Mouse (Mus musculus) heart, embryonic 11.5 days (tissue): ENCODE results near the gene Polr3h. TPM values are rescaled to one million over a fixed set of nuclear protein-coding genes. Genes with fewer than 3 reads are reported as not detected.

Experiments used
- ATAC-seq: fragments of 200-750 bp; cut with Nextera tagmentation; replicated peaks from 2 replicates; pipeline ENCODE4 v1.8.0; 2017; ENCODE audit warnings: moderate library complexity; ENCODE audit not compliant: insufficient number of reproducible peaks, low FRiP score, low TSS enrichment
- H3K27ac ChIP-seq: fragments of 300-500 bp; sonication (generic); 2 replicates; pipeline ENCODE4 v1.5.1; 2014; ENCODE audit warnings: mild to moderate bottlenecking, low read depth, low read length
- H3K27me3 ChIP-seq: fragments of 300-500 bp; sonication (generic); 2 replicates; pipeline ENCODE4 v1.6.1; 2014; ENCODE audit warnings: mild to moderate bottlenecking, low read length, mixed read lengths; ENCODE audit not compliant: control insufficient read depth, insufficient read depth
- H3K36me3 ChIP-seq: fragments of 300-500 bp; sonication (generic); 2 replicates; pipeline ENCODE4 v1.6.1; 2014; ENCODE audit warnings: mild to moderate bottlenecking, low read length, moderate library complexity, mixed read lengths; ENCODE audit not compliant: control insufficient read depth, insufficient read depth
- H3K4me1 ChIP-seq: fragments of 300-500 bp; sonication (generic); 2 replicates; pipeline ENCODE4 v1.6.1; 2014; ENCODE audit warnings: low read length; ENCODE audit not compliant: control insufficient read depth, insufficient read depth
- H3K4me2 ChIP-seq: fragments of 300-500 bp; sonication (generic); 2 replicates; pipeline ENCODE4 v1.6.1; 2014; ENCODE audit warnings: mild to moderate bottlenecking, moderate library complexity
- H3K4me3 ChIP-seq: fragments of 300-500 bp; sonication (generic); 2 replicates; pipeline ENCODE4 v1.5.1; 2014; ENCODE audit warnings: low read depth, low read length
- H3K9ac ChIP-seq: fragments of 300-500 bp; sonication (generic); 2 replicates; pipeline ENCODE4 v1.6.1; 2014; ENCODE audit warnings: mild to moderate bottlenecking, low read depth, low read length, moderate library complexity
- H3K9me3 ChIP-seq: fragments of 300-500 bp; sonication (generic); replicated peaks from 2 replicates; pipeline ENCODE4 v1.6.1; 2016; ENCODE audit warnings: low read length; ENCODE audit not compliant: control insufficient read depth
- WGBS: fragments of 180-500 bp; shearing (Covaris S2); extraction: QIAGEN DNeasy Blood & Tissue Kit; methylation state at CpG from one replicate; pipeline ENCODE4 v1.1.7; 2014; ENCODE audit not compliant: insufficient replicate concordance; 5-methylcytosine and 5-hydroxymethylcytosine counted together
- polyA plus RNA-seq: library from polyadenylated mRNA; unstranded; fragments of >200 nt; fragmentation: Nextera tagmentation; extraction: Ambion mirVana; gene quantifications from 2 replicates; pipeline ENCODE4 v1.2.1, GENCODE M21; 2014

The Polr3h gene
- polyA plus RNA-seq, 1 experiment from 2014 or later, result 121 TPM

DNA sequence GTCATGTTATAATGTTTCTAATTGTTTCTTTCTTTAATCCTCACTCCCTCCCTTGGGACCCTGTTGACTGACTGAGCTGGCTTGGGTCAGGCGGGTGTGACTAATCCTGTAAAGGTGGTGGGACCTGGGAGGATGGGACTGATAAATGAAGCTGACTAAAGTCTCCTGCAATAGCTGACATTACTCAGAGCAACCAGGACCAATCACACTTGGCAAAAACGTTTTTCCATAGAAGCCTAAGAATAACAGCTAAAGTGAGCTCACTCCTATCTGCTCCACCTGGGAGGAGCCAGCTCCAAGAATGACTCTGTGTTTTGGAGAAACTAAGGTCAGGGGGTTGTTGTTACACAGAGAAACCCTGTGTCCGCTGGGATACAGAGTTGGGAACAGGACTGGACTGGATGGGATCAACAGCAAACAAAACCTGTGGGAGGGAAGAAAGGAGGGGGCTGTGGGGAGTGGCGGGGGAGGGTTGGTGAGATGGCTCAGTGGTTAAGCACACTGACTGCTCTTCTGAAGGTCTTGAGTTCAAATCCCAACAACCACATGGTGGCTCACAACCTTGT, 39.0 kb upstream of the Polr3h start:
- Histone ChIP-seq H3K27me3 (no peaks in the 10 kb centered on the region), H3K9ac (no peak overlapping the region), H3K36me3 (no peaks in the 10 kb centered on the region), H3K4me1 (peaks cover 3% of the 10 kb centered on the region; the same call in 1 of the 2 replicates), H3K27ac (no peak overlapping the region), H3K4me2 (no peak overlapping the region), H3K4me3 (no peak overlapping the region), H3K9me3 (no peaks in the 10 kb centered on the region)
- 49% methylated on average over 4 of the region's 4 CpGs for WGBS
- ATAC-seq, result no peak

DNA sequence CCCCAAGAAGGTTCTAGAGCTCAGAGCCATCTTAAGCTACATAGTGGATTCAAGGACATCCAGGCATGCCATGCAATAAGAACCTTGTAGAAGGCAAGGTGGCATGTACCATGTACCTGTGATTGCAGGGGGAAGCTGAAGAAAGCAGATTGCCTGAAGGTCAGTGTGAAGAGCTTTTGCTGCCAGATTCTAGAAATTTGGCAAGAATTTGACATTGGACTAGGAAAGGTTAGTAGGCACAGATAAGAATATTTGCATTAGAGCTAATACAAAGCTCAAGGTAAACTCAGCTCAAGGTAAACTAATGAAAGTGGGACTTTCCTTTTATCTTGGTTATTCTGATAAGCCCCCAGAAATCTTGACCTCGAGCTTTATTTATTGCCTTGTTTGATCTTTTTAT, 38.2 kb upstream of the Polr3h start:
- Histone ChIP-seq H3K9me3 (no peaks in the 10 kb centered on the region), H3K4me3 (no peak overlapping the region), H3K9ac (no peak overlapping the region), H3K36me3 (no peaks in the 10 kb centered on the region), H3K4me2 (no peak overlapping the region), H3K4me1 (peaks cover 6% of the 10 kb centered on the region; the same call in 1 of the 2 replicates), H3K27ac (no peak overlapping the region), H3K27me3 (no peaks in the 10 kb centered on the region)
- WGBS, result 49% methylated on average over 1 of the region's 1 CpGs
- ATAC-seq, result no peak

DNA sequence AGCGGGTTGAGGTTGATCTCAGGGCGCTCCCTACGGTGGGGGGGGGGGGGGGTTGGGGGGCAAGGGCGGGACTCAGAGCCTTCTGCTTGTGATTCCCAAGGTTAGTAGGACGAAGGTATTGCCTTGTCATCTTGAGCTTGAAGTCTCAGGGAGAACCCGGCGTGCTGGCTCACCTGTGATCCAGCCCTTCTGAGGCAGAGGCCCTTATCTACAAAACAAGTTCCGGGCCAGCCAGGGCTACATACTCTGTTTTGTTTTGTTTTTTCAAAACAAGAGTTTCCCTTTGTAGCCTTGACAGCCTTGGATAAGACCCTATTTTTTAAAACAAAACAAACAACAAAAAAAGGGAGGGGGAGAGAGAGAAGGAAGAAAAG, 35.0 kb upstream of the Polr3h start:
- Histone ChIP-seq H3K4me2 (peak overlapping the region; percentile 100), H3K9me3 (no peaks in the 10 kb centered on the region), H3K27ac (no peak overlapping the region), H3K27me3 (no peaks in the 10 kb centered on the region), H3K36me3 (no peaks in the 10 kb centered on the region), H3K4me1 (peaks cover 6% of the 10 kb centered on the region; the same call in 1 of the 2 replicates), H3K4me3 (peak overlapping the region; percentile 69), H3K9ac (0 out of 2 replicates have a peak overlapping the region, but pooled peaks have one; percentile 12)
- peak; percentile 40; the same call in 1 of the 2 replicates for ATAC-seq
- WGBS, result 0% methylated on average over 7 of the region's 8 CpGs

- Histone ChIP-seq H3K4me2 (peak within 1 kb of the TSS; percentile 100), H3K9me3 (no peaks in the 10 kb centered on the region), H3K9ac (peak within 1 kb of the TSS; percentile 72), H3K4me1 (peaks cover 6% of the 10 kb centered on the region; the same call in 1 of the 2 replicates), H3K27me3 (no peaks in the 10 kb centered on the region), H3K36me3 (peaks cover under 1% of the 10 kb centered on the region; the same call in 1 of the 2 replicates), H3K4me3 (peak within 1 kb of the TSS; percentile 69), H3K27ac (peak within 1 kb of the TSS; percentile 73)
- WGBS, result under 1% methylated on average over 77 of the region's 77 CpGs
- ATAC-seq, result peak; percentile 98
Measured at GRCm38 (mm10) chr15:81960171-81961077, 34.4 kb upstream of the Polr3h start, which contains the start of gene Pmm1. TSS of gene Pmm1 (minus strand) at chr15:81960930.

- Histone ChIP-seq H3K9me3 (no peaks in the 10 kb centered on the region), H3K4me2 (no peak overlapping the region; the same call in 1 of the 2 replicates), H3K4me3 (no peak overlapping the region), H3K4me1 (peaks cover 6% of the 10 kb centered on the region; the same call in 1 of the 2 replicates), H3K27ac (no peak overlapping the region), H3K9ac (no peak overlapping the region), H3K27me3 (no peaks in the 10 kb centered on the region), H3K36me3 (peaks cover 4% of the 10 kb centered on the region; the same call in 1 of the 2 replicates)
- no peak for ATAC-seq
- 62% methylated on average over 3 of the region's 3 CpGs for WGBS
Measured at GRCm38 (mm10) chr15:81958906-81959305, 32.9 kb upstream of the Polr3h start.

GRCm38 (mm10) chr15:81957598-81957997, 31.6 kb upstream of the Polr3h start:
- ATAC-seq, result no peak
- Histone ChIP-seq H3K27me3 (no peaks in the 10 kb centered on the region), H3K4me3 (no peak overlapping the region), H3K9me3 (no peaks in the 10 kb centered on the region), H3K4me1 (peaks cover 6% of the 10 kb centered on the region; the same call in 1 of the 2 replicates), H3K4me2 (no peak overlapping the region), H3K36me3 (peaks cover 4% of the 10 kb centered on the region; the same call in 1 of the 2 replicates), H3K27ac (no peak overlapping the region), H3K9ac (no peak overlapping the region)
- WGBS, result 78% methylated on average over 11 of the region's 11 CpGs

GRCm38 (mm10) chr15:81956457-81956856, 30.4 kb upstream of the Polr3h start:
- Histone ChIP-seq H3K9me3 (no peaks in the 10 kb centered on the region), H3K4me3 (no peak overlapping the region), H3K9ac (no peak overlapping the region), H3K36me3 (peaks cover 4% of the 10 kb centered on the region; the same call in 1 of the 2 replicates), H3K4me2 (no peak overlapping the region), H3K27ac (no peak overlapping the region), H3K4me1 (peaks cover 6% of the 10 kb centered on the region; the same call in 1 of the 2 replicates), H3K27me3 (no peaks in the 10 kb centered on the region)
- 58% methylated on average over 8 of the region's 8 CpGs for WGBS
- ATAC-seq, result no peak

- Histone ChIP-seq H3K4me2 (no peak overlapping the region), H3K4me3 (no peak overlapping the region), H3K9me3 (no peaks in the 10 kb centered on the region), H3K27me3 (no peaks in the 10 kb centered on the region), H3K27ac (no peak overlapping the region), H3K9ac (no peak overlapping the region), H3K4me1 (peaks cover 5% of the 10 kb centered on the region; the same call in 1 of the 2 replicates), H3K36me3 (peaks cover 4% of the 10 kb centered on the region; the same call in 1 of the 2 replicates)
- WGBS, result 91% methylated on average over 15 of the region's 15 CpGs
- ATAC-seq, result no peak
Measured at GRCm38 (mm10) chr15:81955414-81955813, 29.4 kb upstream of the Polr3h start.
